Mouse (Mus musculus) ZHBTc4 (cell line): ENCODE measurements around the gene Prkar1b.
A peak's percentile ranks its signal among the peaks of the same experiment; 100 is the strongest.

Source experiments
- DNase-seq: peaks from one replicate; pipeline ENCODE4 v3.0.0-alpha.2; 2011; ENCODE audit warnings: low read depth, low spot score

Gene Prkar1b

DNA sequence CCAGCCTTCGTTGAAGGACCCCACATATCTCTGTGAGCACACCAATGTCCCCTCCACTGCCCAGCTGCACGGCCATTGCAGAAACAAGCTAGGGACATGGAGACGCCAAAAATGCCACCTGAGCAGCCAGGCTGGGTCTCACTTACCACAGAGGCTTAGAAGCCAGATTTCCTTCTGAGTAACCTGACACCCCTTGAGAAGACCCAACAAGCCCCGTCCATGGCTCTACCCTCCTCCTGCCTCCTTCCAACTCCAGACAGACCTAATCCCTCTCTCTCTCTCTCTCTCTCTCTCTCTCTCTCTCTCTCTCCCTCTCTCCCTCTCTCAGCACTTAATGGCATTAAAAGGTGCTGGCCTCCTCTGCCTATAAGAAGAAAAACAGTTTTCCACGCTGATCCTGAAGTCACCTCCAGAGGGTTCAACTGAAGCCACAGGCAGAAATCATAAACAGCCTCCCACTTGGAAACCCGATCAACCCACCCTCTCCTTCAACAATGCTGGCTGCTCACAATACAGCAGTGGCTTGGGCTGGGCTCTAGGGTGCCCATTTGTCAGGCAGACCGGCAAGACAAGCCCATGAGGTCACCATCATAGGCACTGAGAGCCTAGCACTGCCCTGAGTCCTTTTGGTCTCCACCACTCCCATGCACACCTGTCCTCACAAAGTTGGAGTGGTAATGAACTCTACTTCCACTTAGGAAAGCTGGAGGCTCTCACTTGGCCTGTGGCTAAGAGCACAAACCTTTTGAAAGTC lies 82.8 kb downstream of the Prkar1b start:
- no peak for DNase-seq

DNA sequence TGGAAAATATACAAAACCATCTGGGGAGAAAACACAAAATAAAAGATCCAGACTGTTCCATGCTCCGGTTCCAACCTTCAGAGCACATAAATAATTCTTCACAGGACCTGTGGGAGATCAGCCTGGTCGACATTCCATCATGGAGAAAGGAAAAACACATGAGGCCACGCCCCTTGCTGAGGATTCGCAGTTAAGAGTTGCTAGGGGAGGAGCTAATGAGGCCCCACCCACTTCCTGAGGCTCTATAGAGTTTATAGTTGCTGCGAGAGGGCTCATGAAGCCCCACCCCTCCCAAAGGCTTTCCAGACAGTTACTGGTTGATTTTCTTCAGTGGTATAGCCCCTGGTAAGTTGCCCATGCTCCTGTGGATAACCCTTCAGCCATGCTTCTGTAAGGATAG lies 85.2 kb downstream of the Prkar1b start:
- DNase-seq, result peak; percentile 93

DNA sequence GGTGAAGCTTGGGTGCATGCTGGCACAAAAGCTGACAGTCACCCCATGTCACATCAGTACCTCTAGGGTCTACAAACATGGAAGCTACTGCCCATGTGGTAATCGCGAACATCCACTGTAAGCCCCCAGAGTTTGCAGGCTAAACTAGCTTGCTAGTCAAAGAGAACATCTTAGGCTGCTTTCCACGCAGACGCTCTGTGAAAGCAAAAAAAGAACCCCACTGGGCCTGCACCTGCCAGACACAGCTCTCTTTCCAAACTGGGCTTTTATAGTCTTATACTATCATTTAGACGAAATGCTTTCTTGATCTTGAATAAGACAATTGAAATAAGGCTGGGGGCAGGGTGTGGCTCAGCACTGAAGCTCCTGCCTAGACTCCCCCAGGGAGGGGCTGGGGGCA lies 88.1 kb downstream of the Prkar1b start:
- DNase-seq, result no peak

DNA sequence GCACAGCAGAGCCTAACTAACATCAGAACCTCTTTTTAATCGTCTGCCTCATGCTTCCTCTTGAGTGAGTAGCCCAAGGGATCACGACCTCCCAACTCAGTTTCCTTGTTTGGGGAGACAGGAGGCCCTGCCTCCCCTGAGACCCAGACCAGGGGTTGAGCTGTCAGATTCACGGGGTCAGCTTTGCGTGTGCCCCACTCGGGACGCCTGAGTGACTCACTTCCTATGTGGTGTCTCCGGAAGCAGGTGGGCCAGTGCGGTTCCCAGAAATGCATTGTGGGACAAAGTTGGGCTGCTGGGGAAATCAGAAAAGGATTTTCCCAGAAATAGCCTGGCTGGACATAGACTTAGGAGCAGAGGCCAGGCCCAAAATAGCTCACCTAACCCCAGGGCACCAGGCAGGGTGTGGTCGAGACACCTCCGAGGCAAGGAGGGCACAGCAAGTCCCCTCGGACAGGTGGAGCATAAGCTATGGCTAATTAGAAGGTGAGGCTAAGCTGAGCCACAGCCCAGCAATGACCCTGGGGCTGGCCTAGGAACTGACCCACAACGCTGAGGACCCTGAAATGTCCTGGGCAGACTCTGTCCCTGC lies 89.2 kb downstream of the Prkar1b start:
- no peak for DNase-seq

DNA sequence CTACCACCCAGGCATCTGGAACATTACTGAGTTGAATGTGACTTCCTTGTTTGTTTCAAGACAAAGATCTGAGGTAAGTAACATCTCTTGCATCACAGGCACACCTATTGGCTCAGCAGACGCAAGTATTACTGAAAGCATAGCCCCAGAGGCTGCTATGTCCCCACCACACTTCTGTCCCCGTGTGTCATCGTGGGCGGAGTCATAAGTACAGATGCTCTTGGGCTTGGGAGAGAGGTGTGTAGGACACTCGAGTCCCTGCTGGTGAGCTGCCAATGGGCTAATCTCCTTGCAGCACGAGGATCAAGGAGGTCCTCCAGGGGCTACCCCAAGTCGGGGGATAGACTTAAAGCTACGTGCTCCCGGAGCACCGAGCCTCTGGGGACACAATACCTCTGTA lies 96.6 kb downstream of the Prkar1b start:
- DNase-seq, result no peak

DNA sequence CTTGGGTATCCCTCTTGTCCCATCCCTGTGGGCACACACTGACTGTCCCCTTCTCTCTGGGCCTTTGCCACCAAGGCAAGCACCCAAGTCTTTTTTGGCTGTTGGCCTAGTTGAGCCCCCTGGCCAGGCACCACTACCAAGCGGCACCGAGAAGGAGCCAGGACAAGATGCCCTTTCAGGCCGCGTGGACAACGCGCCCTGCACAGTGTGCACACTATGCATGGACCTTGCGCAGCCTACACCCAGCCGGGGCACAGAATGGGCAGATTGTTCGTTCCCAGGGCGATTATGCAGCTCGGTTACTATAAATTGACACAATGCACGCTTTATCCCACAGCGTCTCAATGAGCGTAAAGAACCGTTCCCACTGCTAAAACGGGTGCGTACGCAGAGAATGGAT lies 98.5 kb downstream of the Prkar1b start:
- no peak for DNase-seq

DNA sequence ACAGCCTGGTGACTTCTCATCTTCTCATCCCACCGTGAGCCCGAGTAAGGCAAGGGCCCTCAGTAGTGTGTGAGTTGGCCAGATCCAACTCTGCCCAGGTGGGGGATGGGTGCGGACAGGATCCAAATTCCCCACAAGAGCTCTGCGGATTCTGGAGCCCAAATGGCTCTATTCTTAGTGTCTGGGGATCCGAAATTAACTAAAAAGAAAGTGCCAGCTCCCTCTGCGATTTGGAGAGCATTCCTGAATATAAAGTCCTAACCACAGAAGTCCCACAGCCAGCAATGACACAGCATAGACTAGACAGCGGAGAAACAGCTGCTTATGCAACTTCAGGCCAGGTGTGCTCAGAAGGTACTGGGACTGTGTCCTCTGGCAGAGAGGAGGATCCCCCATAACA lies 100.4 kb downstream of the Prkar1b start:
- no peak for DNase-seq

DNA sequence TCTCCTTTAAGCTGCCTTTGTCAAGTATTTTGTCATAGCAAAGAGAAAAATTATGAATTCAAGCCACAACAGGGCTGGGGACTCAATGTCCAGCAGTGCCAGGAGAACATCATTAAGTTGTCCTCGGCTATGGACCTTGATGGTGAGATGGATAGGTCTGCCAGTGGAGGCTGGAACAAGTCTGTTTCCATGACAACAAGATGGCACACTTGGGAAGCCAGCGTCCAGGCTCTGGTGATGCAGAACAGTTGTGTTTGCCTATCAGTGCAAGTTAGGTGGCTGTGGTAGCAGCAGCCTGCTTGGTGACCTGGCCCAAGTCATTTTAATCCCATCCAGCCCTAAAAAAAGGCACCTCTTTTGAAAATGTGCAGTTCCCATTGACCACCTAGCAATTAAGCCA lies 102.6 kb downstream of the Prkar1b start:
- DNase-seq, result no peak

DNA sequence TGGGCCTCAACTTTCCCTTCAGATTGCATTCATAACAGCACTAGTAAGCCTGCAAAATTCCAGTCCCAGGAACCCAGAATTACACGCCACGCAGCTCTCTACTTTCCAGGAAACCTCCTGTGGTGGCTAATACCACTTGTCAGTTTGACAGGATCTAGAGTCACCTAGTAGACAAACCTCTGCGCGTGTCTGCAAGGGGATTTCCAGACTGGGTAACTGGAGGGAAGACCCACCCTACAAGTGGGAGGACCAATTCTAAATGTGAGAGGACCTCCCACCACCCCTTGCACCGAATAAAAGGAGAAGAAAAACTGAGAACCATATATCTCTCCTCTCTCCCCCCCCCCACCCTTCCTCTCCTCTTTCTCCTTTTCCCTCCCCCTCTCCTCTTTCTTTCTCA lies 103.2 kb downstream of the Prkar1b start:
- no peak for DNase-seq

DNA sequence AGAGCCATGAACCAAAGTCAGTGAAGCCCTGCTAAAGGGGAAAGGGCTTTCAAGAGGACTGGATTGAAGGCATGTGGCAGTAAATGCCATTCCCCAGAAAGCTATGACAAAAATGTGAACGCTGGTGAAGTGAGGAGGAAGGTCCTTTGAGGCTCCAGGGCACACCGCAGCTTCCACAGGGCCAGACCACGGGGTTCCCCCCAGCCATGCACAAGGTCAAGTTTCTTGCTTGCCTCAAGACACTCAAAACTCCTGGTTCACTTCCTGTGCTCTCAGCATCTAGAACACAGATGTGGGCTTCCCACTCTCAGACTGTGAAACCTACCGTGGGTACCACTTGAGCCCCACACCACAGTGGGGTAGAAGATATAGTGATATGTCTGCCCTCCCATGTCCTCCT lies 106.3 kb downstream of the Prkar1b start:
- peak; percentile 38 for DNase-seq

DNA sequence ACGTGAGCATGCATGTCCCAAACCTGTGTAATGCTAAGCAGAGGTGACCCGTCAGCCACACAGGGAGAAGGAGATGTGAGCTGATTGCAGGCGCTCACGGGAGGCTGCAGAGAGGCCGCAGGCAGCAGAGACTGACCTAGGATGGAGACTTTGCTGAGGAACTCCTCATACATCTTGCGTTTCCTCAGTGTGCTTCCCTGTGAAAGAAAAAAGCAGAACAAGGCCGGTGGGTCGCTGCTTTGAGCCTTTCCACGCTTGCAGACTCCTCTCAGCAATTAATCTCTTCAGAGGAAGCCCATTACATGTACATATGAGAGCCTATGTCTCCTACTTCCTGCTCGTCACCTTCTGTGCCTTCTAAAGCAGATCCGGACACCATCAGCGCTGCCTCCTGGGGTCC lies 107.5 kb downstream of the Prkar1b start:
- no peak for DNase-seq

DNA sequence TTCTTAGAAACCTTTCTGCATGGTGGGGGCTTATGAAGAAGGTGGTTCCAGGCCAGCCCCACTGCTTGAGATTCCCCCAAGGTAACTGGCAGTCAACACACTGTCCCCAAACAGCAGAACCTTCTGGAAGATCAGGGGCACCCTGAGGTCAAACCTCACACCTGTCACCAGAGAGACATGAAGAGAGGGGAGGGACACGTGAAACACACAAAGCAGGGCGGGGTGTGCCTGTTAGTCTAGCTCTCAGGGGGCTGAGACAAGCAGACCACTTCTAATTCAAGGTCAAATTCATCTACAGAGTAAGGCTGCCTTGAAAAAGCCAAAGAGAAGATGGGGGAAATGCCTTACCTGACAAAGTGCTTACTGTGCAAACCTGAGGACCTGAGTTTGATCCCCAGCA lies 114.6 kb downstream of the Prkar1b start:
- peak; percentile 51 for DNase-seq

DNA sequence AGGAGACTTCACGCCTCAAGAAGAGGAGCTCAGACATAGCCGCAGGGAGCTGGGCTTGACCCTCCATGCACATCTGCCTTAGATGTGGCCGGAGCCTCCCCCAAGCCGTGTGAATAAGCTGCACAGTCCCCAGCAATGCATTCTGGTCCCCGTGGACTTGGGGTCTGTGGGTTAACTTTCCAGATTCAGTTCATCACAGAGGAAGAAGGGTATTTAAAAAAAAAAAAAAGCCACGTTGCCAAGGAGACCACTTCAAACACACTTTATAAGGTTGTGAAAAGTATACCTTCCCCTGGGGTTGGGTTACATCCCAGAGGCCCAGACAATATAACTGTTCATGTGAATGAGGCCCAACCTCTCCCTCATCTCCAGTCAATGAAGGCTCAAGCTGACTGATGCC lies 115.1 kb downstream of the Prkar1b start:
- DNase-seq, result no peak

DNA sequence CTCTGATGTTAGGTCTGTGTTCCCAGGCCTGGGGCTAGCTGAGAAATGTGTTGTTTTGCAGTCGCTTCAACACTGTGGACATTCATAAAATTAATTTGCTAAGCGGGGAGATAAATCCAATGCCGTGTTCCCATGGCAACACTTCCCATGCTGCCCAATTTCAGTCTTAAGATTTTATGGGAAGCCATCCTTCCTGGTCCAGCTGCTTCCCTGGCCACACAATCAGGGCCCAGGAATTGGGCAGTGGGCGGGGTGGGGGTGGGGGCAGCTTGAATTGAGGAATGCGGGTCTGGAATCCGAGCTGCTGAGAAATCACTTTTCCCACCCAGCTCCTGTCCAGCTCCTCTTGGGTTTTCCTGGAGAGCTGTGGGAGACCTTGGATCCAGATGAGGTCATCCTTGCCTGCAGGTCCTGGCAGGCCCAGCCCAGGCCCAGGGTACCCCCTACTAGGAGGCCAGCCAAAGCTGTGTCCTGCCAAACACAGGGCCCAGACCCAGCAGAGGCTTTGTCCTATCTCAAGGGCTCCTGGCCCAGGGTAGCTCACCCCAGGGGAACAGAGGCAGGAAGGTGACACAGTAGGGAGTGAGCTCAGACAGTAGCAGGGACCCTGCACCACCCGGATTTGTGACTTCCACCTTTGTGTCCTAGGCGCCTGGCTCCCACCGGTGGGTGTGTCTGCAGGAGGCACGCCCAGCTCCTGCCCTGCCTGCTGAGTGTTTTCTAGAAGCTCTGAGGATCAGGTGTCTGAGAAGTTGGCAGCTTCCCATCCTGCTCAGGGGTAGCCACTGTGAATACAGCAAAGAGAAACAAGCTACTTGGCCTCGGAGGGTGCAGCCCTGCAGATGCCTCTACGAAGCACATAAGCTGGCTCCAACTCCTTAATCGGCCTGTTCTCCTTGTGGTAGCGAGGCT lies 116.1 kb downstream of the Prkar1b start:
- DNase-seq, result peak; percentile 87

DNA sequence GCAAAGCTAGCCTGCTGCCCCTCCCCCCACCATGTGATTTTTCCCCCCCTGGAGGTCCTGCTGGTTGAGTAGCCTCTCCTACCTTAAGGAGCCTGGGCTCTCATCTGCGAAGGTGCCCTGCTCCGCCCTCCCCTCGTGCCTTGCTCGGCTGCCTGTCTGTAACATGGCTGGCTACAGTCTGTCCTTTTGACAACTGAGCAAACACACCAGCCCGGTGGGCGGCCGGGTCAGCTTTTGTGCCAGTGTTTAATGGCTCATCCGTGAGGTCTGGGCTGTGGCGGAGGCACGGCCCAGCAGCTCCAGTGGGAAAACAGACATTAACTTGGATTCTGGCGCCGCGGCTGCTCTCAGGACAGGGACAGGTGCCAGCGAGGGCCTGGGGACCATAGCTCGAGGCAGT lies 122.2 kb downstream of the Prkar1b start:
- peak; percentile 15 for DNase-seq

DNA sequence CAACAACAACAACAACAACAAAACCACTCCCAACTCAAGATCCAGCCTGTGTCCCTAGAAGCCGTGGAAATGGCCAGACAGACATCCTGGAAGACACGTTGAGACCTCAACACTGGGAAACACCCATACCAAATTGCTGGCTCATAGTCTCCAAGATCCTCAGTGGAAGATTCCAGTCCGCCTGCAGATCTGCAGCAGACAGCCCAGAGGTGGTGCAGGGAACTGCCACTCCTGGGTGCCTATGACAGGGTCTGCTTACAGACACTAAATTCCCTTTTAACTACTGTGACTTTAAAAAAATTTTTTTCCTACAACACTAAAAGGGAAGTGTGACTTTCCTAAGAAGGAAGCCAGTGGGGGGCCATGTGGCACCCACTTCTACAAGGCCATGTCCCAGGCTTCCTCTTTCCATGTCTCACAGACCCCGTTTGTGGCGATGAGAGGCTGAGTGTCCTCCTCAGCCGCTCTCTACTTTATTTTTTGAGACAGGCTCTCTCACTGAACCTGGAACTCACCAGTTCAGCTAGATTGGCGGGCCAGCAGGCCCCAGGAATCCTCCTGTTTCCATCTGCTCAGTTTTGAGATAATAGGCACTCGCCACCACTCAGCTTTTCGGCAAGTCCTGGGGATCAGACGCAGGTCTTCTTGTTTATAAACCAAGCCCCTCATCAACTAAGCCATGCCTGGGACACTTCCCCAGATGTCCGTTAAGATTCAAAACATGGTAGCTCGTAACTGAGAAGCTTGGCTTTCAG lies 125.3 kb downstream of the Prkar1b start:
- peak; percentile 44 for DNase-seq

DNA sequence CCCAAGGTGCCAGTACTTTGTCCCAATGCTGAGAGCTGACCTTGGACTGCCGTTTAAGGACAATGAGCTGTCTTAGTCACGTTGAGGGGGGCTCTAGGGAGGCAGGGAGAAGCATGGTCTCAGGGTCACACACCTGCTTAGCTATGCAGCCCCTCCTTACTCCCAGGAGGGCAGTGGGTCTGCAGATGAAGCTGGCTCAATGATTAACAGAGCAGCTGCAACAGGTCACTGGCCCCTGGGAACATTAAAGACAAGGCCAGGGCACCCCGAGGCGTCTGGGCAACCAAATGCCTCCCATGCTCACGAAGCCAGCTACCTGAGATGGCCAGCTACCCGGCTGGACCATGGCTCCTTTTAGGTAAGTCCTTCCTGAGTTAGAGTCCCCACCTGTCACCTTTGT lies 129.2 kb downstream of the Prkar1b start:
- no peak for DNase-seq

DNA sequence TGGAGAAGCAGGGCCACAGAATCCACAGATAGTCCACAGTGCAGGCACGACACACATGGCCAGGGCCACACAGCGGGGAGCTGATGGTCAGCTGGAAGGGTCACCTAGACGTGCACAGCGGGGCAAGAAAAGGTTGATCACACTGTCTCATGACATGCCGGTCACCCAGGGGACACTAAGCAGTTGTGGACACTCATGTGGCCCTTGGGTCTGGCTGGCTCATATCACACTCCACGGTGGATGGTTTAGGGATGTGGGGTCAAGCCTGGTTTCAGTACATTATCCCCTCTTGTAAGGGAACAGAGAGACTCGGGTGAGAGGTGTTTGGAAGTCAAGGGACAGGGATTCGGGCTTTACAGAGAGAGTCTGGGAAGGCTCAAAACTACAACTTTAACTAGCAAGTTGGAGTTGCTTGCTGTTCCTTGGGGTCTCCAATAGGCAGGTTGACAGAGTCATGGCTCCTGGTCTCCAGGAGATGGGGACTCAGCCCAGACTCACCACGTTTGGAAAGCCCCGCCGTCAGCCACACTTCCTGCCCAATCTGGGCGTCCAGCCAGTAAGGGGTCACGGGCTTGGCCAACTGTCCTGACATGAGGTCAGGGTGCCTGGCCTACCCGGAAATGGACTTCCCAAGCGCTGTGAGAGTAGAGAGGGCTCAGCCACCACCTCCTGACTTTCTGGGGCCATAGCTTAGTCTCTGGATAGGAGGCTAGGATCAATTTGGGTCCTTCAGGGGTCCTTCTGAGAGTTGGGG lies 132.3 kb downstream of the Prkar1b start:
- no peak for DNase-seq

DNA sequence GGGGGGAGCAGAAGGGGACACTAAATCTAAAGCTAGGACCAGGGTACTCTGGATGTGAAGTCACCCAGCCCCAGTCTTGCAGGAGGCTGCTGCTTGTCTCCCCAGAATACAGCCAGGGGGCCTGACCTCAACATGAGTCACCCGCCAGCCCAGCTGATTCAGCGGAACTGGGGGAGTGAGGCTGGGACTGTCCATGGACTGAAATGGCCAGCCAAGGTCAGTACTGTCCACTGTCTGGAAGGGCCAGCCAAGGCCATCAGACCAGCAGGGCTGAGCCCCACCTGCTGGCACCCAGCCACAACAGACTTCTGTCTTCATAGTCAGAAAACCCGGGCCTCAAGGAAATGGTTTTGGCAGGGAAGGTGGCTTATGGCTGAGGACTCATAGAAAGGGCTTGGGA lies 134.7 kb downstream of the Prkar1b start:
- no peak for DNase-seq

DNA sequence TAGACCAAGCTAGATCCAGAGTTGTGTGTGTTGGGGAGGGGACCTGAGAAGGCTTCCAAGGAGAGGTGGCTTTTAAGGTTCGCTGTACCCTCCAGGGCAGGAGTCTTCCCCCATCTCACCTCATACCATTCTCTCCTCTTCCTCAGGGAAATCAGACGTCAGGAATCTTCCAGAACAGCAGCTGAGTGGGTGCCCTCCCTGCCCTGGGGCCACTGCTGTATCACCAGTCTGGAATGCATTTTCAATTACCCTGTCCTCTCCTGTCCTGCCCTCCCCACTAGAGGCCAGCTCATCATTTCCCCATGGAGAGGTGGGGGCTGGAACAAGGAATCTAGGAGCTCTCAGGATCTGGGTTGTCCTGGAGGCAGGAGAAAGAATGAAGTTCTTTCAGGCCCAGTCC lies 139.2 kb downstream of the Prkar1b start:
- DNase-seq, result no peak

DNA sequence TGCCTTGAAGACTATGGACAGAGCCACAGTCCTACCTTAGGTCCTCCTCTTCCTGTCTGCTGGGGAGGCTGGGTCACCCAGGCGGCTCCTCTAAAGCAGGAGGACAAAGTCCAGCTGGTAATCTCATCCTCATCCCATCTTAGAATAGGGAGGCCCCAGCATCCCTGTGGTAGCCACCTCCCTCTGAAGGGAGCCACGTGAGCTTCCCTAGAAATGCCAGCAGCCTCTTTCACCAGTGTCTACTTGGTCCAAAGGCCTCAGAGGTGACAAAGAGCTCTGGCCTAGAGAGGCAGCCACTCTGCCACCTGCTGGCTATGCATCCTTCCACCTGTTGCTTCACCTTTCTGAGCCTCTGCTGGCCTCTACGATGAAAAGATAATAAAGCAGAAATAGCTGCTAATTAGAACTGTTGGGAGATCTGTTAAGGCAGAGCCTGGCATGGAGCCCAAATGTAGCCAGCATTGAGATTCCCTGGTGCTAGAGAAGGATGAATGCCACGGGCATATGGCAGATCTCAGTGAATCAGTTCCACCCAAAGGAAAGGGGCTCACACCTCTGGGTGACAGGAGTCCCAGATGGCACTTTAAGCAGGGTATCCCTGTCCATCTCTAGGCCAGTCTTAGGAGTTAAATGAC lies 142.5 kb downstream of the Prkar1b start:
- DNase-seq, result no peak
